20 mouse cellular contexts compared by ENCODE assay signal in the genomic region with DNA sequence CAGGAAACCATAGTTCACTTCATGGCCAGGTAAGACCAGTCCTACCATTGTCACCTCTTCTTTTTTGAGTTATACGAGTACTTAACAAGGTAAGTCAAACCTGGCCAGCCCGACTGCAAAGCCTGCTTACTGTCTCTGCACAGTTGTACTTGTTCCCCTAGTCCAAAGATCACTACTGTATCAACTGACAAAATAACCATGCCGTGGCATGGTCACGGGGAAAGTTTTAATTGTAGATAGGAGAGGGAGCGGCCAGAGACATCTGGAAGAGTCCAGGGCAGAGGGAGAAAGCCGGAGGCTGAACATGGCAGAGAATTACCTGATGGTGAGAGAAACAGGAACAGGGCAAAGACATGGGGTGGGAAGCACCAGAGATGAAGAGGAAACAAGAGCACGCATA. TPM values are rescaled to one million over a fixed set of nuclear protein-coding genes. Genes with fewer than 3 reads are reported as not detected.
A peak's percentile ranks its signal among the peaks of the same experiment; 100 is the strongest.
DNase-seq lines count a peak whose midpoint lies in the region; ATAC-seq and TF ChIP-seq lines count a peak whose summit lies in the region.
"Had no signal": no experiment of that assay in that cellular context is flagged by ENCODE, and none has a peak within 500 bp of the region (broad histone marks: within the 10 kb centered on the region; RNA-seq: fewer than 3 reads in every experiment).

No protein-coding gene starts in this region.

- no peaks in the 10 kb centered on the region for H3K79me2 ChIP-seq in liver, adult 2 months (ENCODE audit: control insufficient read depth, insufficient read depth, low read length)

- TF ChIP-seq POLR2A in liver, adult 2 months (IDR thresholded peaks at IDR 0.05; ENCODE audit: extremely low read depth, insufficient read depth, low read length): no peak

- no peaks in the 10 kb centered on the region for H3K4me1 ChIP-seq in liver, adult 2 months (ENCODE audit: control insufficient read depth, insufficient read depth, low read length)
- no peaks in the 10 kb centered on the region for H3K4me1 ChIP-seq in liver, embryonic 12.5 days
- no peaks in the 10 kb centered on the region for H3K4me1 ChIP-seq in intestine, embryonic 16.5 days (ENCODE audit: control insufficient read depth, insufficient read depth, low read length)
- H3K4me1 ChIP-seq in limb, embryonic 10.5 days: peaks cover 20% of the 10 kb centered on the region
- H3K4me1 ChIP-seq: forebrain, embryonic 13.5 days had no signal

- no peak for TF ChIP-seq CTCF in liver, adult 2 months (IDR thresholded peaks at IDR 0.05; ENCODE audit: low read depth, low read length)

- H3K27me3 ChIP-seq in liver, adult 2 months (ENCODE audit: control insufficient read depth, insufficient read depth, low read length): no peaks in the 10 kb centered on the region
- no peaks in the 10 kb centered on the region for H3K27me3 ChIP-seq in liver, embryonic 12.5 days (replicated peaks)
- H3K27me3 ChIP-seq in intestine, embryonic 16.5 days (replicated peaks; ENCODE audit: control insufficient read depth, insufficient read depth, low read length): no peaks in the 10 kb centered on the region
- no peaks in the 10 kb centered on the region for H3K27me3 ChIP-seq in limb, embryonic 10.5 days (ENCODE audit: low read depth, poor library complexity, severe bottlenecking)
- H3K27me3 ChIP-seq: embryonic facial prominence, embryonic 12.5 days; forebrain, embryonic 13.5 days; forebrain, embryonic 15.5 days had no signal

- H3K4me2 ChIP-seq in liver, embryonic 12.5 days: no peak overlapping the region
- no peak overlapping the region for H3K4me2 ChIP-seq in intestine, embryonic 16.5 days (ENCODE audit: low read depth, low read length)
- H3K4me2 ChIP-seq: embryonic facial prominence, embryonic 12.5 days; forebrain, embryonic 13.5 days; forebrain, embryonic 15.5 days had no signal

- ATAC-seq in liver, embryonic 12.5 days: no peak
- peak; percentile 87 for ATAC-seq in intestine, embryonic 16.5 days
- ATAC-seq: forebrain, embryonic 13.5 days; forebrain, embryonic 15.5 days had no signal

- H3K27ac ChIP-seq in liver, adult 2 months (replicated peaks; ENCODE audit: insufficient read depth, low read depth, low read length): no peak overlapping the region
- H3K27ac ChIP-seq in liver, embryonic 12.5 days: no peak overlapping the region
- no peak overlapping the region for H3K27ac ChIP-seq in intestine, embryonic 16.5 days (ENCODE audit: low read length)
- peak overlapping the region; percentile 66; the same call in 1 of the 2 replicates for H3K27ac ChIP-seq in limb, embryonic 10.5 days
- H3K27ac ChIP-seq: embryonic facial prominence, embryonic 12.5 days; forebrain, embryonic 13.5 days; forebrain, embryonic 15.5 days had no signal

- DNase-seq in liver, adult 2 months (ENCODE audit: extremely low read depth, low read depth, low spot score): peak; percentile 7
- no peak for DNase-seq in limb, embryonic 10.5 days (ENCODE audit: low spot score)
- DNase-seq in cerebellum, adult 9-10 months: no peak
- DNase-seq in frontal cortex, postnatal 36 days (ENCODE audit: low spot score in 2 of 2): no peak
- DNase-seq: adrenal gland, adult 2 months; adrenal gland, postnatal 10 days; adrenal gland, postnatal 25 days; cerebellum, adult 11 months; cerebellum, adult 18-20 months; cerebellum, adult 8-10 months; cerebellum, postnatal 10 days; cerebellum, postnatal 25 days had no signal

- no peak overlapping the region for H3K9ac ChIP-seq in liver, adult 2 months (ENCODE audit: low read depth, low read length)
- H3K9ac ChIP-seq in liver, embryonic 12.5 days: no peak overlapping the region
- no peak overlapping the region for H3K9ac ChIP-seq in intestine, embryonic 16.5 days (ENCODE audit: low read depth, low read length)
- H3K9ac ChIP-seq: embryonic facial prominence, embryonic 12.5 days; forebrain, embryonic 13.5 days; forebrain, embryonic 15.5 days had no signal

- H3K36me3 ChIP-seq in liver, adult 2 months (ENCODE audit: control insufficient read depth, insufficient read depth, low read length): no peaks in the 10 kb centered on the region
- H3K36me3 ChIP-seq in liver, embryonic 12.5 days: no peaks in the 10 kb centered on the region
- H3K36me3 ChIP-seq in intestine, embryonic 16.5 days (ENCODE audit: control insufficient read depth, insufficient read depth, low read length): no peaks in the 10 kb centered on the region
- H3K36me3 ChIP-seq in limb, embryonic 10.5 days: no peaks in the 10 kb centered on the region
- H3K36me3 ChIP-seq: embryonic facial prominence, embryonic 10.5 days; embryonic facial prominence, embryonic 12.5 days; forebrain, embryonic 15.5 days had no signal

- WGBS in liver, adult 2 months: 56% methylated on average over 7 of the region's 7 CpGs
- WGBS in liver, embryonic 12.5 days (ENCODE audit: insufficient replicate concordance): 72% methylated on average over 7 of the region's 7 CpGs
- 70% methylated on average over 7 of the region's 7 CpGs for WGBS in intestine, embryonic 16.5 days
- 86% methylated on average over 7 of the region's 7 CpGs for WGBS in limb, embryonic 10.5 days

- no peaks in the 10 kb centered on the region for H3K9me3 ChIP-seq in liver, embryonic 12.5 days (replicated peaks)
- no peaks in the 10 kb centered on the region for H3K9me3 ChIP-seq in intestine, embryonic 16.5 days (ENCODE audit: control insufficient read depth, low read length)
- no peaks in the 10 kb centered on the region for H3K9me3 ChIP-seq in limb, embryonic 10.5 days (replicated peaks)
- H3K9me3 ChIP-seq: embryonic facial prominence, embryonic 10.5 days; embryonic facial prominence, embryonic 12.5 days; forebrain, embryonic 13.5 days; forebrain, embryonic 15.5 days had no signal

- no peak overlapping the region for H3K4me3 ChIP-seq in liver, adult 2 months (ENCODE audit: insufficient read depth, low read depth, low read length)
- H3K4me3 ChIP-seq in liver, embryonic 12.5 days: no peak overlapping the region
- H3K4me3 ChIP-seq in intestine, embryonic 16.5 days (ENCODE audit: low read length): no peak overlapping the region
- no peak overlapping the region for H3K4me3 ChIP-seq in limb, embryonic 10.5 days
- H3K4me3 ChIP-seq: embryonic facial prominence, embryonic 10.5 days; embryonic facial prominence, embryonic 12.5 days; forebrain, embryonic 13.5 days; forebrain, embryonic 15.5 days had no signal

RNA-seq across cellular contexts. Expression of a gene that starts 46.9 kb away (rescaled TPM):
- 0.60 and 0.65 TPM in 2 replicates for total RNA-seq in liver, adult 2 months (2014; rRNA removed)
- polyA plus RNA-seq in liver, adult 2 months (2012; rRNA removed): 0.21 and 0.31 TPM in 2 replicates
- polyA plus RNA-seq in liver, embryonic 12.5 days (2016; fragmentation: Nextera tagmentation; extraction: Ambion mirVana): 1.7 and 1.9 TPM in 2 replicates
- 4.0 and 4.1 TPM in 2 replicates for polyA plus RNA-seq in intestine, embryonic 16.5 days (2015; fragmentation: Nextera tagmentation; extraction: Ambion mirVana)
- polyA plus RNA-seq in limb, embryonic 10.5 days (2016; fragmentation: Nextera tagmentation; extraction: Ambion mirVana): 11.6 and 13.6 TPM in 2 replicates
- total RNA-seq: MEL had no signal
- polyA plus RNA-seq: C2C12 had no signal
